21 mouse cellular contexts compared by ENCODE assay signal in genomic region chr3:102760236-102760635, GRCm38 (mm10). TPM values are rescaled to one million over a fixed set of nuclear protein-coding genes. Genes with fewer than 3 reads are reported as not detected.
"Had no signal": no experiment of that assay in that cellular context is flagged by ENCODE, and none has a peak within 500 bp of the region (broad histone marks: within the 10 kb centered on the region; RNA-seq: fewer than 3 reads in every experiment).

No protein-coding gene starts in this region.

- ATAC-seq: midbrain, embryonic 13.5 days; midbrain, embryonic 15.5 days had no signal

- H3K9ac ChIP-seq: lung, embryonic 14.5 days; midbrain, embryonic 13.5 days; midbrain, embryonic 15.5 days; neural tube, embryonic 12.5 days; stomach, embryonic 15.5 days had no signal

- DNase-seq: lung, adult 18-20 months; lung, embryonic 14.5 days; lung, postnatal 14 days; lung, postnatal 36 days; right cerebral cortex, postnatal 14 days; thymus, adult 2 months; thymus, postnatal 25 days; thymus, postnatal 4 days had no signal

- H3K4me2 ChIP-seq: lung, embryonic 14.5 days; midbrain, embryonic 11.5 days; midbrain, embryonic 13.5 days; midbrain, embryonic 15.5 days; neural tube, embryonic 12.5 days; stomach, embryonic 15.5 days had no signal

- H3K27ac ChIP-seq: macrophage; midbrain, embryonic 13.5 days; midbrain, embryonic 15.5 days; neural tube, embryonic 12.5 days; stomach, embryonic 15.5 days; stomach, postnatal 0 days had no signal

- H3K27me3 ChIP-seq: megakaryocyte, embryonic 14.5 days; midbrain, embryonic 13.5 days; midbrain, embryonic 15.5 days; neural tube, embryonic 12.5 days; stomach, embryonic 15.5 days had no signal

- H3K9me3 ChIP-seq: midbrain, embryonic 13.5 days; midbrain, embryonic 15.5 days; neural tube, embryonic 12.5 days; stomach, embryonic 15.5 days had no signal

- H3K4me3 ChIP-seq: megakaryocyte, embryonic 14.5 days; midbrain, embryonic 13.5 days; midbrain, embryonic 15.5 days; neural tube, embryonic 12.5 days; stomach, embryonic 15.5 days had no signal

RNA-seq across cellular contexts. Expression of gene Tshb, which starts 22.3 kb away (rescaled TPM):
- total RNA-seq: megakaryocyte progenitor cell, adult 5-6 weeks; midbrain, postnatal 0 days; monocyte, adult 5-6 weeks had no signal
- polyA plus RNA-seq: macrophage; spleen, adult 2 months; thymus, adult 2 months; urinary bladder, adult 2 months had no signal
